Mouse (Mus musculus) forebrain, embryonic 16.5 days (tissue): ENCODE measurements at regions not wholly inside any gene's neighbourhood (a gene's known extent, or its start where the extent isn't known, plus 50 kb on each side); places are given as distances from the start of the nearest gene placed in this dataset.

ENCODE experiments used
- ATAC-seq: fragments of 200-750 bp; cut with Nextera tagmentation; 2 replicates; pipeline ENCODE4 v1.8.0; 2017; ENCODE audit warnings: mild to moderate bottlenecking, moderate library complexity
- H3K27ac ChIP-seq: fragments of 300-500 bp; sonication (generic); 2 replicates; pipeline ENCODE4 v1.5.1; 2014; ENCODE audit warnings: low read length, control low read depth
- H3K27me3 ChIP-seq: fragments of 300-500 bp; sonication (generic); replicated peaks from 2 replicates; pipeline ENCODE4 v1.6.1; 2014; ENCODE audit warnings: low read length; ENCODE audit not compliant: control insufficient read depth, insufficient read depth
- H3K36me3 ChIP-seq: fragments of 300-500 bp; sonication (generic); 2 replicates; pipeline ENCODE4 v1.6.1; 2014; ENCODE audit not compliant: control insufficient read depth, insufficient read depth
- H3K4me1 ChIP-seq: fragments of 300-500 bp; sonication (generic); replicated peaks from 2 replicates; pipeline ENCODE4 v1.6.1; 2014; ENCODE audit warnings: low read length; ENCODE audit not compliant: control insufficient read depth, insufficient read depth
- H3K4me2 ChIP-seq: fragments of 300-500 bp; sonication (generic); 2 replicates; pipeline ENCODE4 v1.6.1; 2014; ENCODE audit warnings: mild to moderate bottlenecking, low read length, control low read depth
- H3K4me3 ChIP-seq: fragments of 300-500 bp; sonication (generic); replicated peaks from 2 replicates; pipeline ENCODE4 v1.5.1; 2014; ENCODE audit warnings: mild to moderate bottlenecking, low read length, control low read depth
- H3K9ac ChIP-seq: fragments of 300-500 bp; sonication (generic); replicated peaks from 2 replicates; pipeline ENCODE4 v1.6.1; 2014; ENCODE audit warnings: low read depth, low read length, control low read depth
- H3K9me3 ChIP-seq: fragments of 300-500 bp; sonication (generic); 2 replicates; pipeline ENCODE4 v1.6.1; 2016; ENCODE audit warnings: low read length; ENCODE audit not compliant: control insufficient read depth
- WGBS: fragments of 180-500 bp; shearing (Covaris S2); extraction: QIAGEN DNeasy Blood & Tissue Kit; methylation state at CpG from one replicate; pipeline ENCODE4 v1.1.7; 2014; 5-methylcytosine and 5-hydroxymethylcytosine counted together

DNA sequence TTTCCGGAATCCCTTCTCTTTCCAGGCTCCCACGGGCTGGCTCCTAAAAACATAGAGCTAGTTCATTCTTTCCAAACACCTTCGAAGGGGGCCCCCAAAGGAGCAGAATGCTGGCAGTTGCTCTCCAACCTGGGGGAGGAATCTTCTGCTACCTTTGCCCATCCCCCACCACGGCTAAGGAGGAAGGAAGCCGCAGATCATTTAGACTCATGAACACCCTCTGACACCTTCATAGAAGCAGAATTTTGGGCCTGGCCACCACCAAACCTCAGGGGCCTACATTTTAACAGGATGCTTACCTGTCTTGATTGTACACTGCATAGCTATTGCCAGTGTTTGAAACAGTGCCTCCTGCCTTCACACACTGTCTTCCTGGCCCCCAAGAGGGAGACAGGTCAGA is 369.3 kb upstream of the Jarid2 start:
- no peak for ATAC-seq
- Histone ChIP-seq H3K4me2 (no peak overlapping the region), H3K27me3 (0 out of 2 replicates have a peak, but pooled peaks cover 2% of the 10 kb centered on the region)

DNA sequence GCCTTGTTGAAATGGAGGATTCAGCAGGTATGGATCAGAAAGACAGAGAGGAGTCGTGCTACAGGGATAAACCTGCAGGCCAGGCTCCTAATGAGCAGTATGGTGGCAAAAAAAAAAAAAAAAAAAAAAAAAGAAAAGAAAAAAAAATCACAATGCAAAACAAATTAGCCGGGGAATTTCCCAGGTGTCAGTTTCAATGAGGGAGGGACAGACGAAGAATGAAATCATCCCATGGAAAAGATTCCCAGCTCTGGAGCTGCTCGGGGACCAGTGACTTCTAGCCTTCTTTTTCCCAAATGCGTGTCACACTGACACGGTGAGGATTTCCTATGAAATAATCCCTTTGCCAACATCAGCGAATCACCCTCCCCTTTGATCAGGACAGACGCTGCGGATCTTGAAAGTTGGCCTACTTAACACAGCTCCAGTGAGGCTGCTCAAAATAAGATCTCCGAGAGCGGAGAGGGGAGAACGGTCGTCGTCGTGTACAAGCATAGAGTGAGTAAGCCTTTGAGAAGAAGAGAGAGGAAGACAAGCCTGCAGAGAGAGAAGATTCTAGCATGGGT is 368.5 kb upstream of the Jarid2 start:
- WGBS, result 44% methylated on average over 15 of the region's 15 CpGs
- no peak for ATAC-seq
- Histone ChIP-seq H3K27me3 (0 out of 2 replicates have a peak, but pooled peaks cover 2% of the 10 kb centered on the region), H3K4me1 (peaks cover 2% of the 10 kb centered on the region; the same call in 1 of the 2 replicates), H3K9ac (no peak overlapping the region), H3K4me3 (no peak overlapping the region), H3K27ac (no peak overlapping the region), H3K4me2 (no peak overlapping the region), H3K9me3 (no peaks in the 10 kb centered on the region), H3K36me3 (no peaks in the 10 kb centered on the region)

More for the DNA sequence above, 369.3 kb upstream of the Jarid2 start:
- no peaks in the 10 kb centered on the region for H3K9me3 ChIP-seq
- WGBS, result 87% methylated on average over 5 of the region's 5 CpGs
- no peak overlapping the region for H3K4me3 ChIP-seq
- no peak overlapping the region for H3K9ac ChIP-seq
- H3K27ac ChIP-seq, result no peak overlapping the region
- peaks cover 10% of the 10 kb centered on the region; the same call in 1 of the 2 replicates for H3K4me1 ChIP-seq
- H3K36me3 ChIP-seq, result no peaks in the 10 kb centered on the region

DNA sequence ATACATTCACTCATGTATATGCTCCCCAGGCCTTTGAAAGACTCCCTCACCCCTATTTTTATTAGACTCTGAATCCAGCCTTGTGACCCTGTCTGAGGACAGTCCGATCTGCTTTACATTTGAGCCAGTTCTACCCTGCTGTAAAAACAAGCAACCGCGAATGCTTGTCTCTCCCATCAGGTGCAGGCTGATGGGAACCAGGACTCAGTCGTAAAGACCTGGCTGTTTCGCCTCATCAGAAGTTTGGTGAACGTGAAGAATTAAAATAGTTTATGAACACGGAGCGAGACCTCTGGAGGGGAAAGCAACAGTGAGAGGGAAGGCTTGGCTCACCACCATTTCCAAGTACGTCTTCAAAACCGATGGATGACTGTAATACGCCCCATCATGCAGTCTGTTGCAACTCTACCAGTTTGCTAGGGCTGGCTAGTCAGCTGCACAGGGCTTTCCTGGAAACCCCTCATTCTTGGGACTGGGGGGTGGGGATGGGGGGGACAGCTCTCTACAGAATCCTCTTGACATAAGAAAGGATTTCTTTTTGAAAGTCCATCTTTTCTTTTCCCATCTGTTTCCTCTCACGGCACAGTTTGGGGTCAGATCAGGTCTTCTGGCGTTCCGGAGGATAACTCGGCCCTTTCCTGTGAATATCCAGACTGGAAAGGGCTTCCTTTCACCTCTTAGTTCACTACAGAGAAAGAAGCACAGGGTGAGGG is 366.8 kb upstream of the Jarid2 start:
- Histone ChIP-seq H3K9me3 (no peaks in the 10 kb centered on the region), H3K4me3 (no peak overlapping the region), H3K4me2 (no peak overlapping the region), H3K36me3 (no peaks in the 10 kb centered on the region), H3K27ac (no peak overlapping the region), H3K9ac (no peak overlapping the region), H3K4me1 (no peaks in the 10 kb centered on the region), H3K27me3 (0 out of 2 replicates have a peak, but pooled peaks cover 2% of the 10 kb centered on the region)
- no peak for ATAC-seq
- 54% methylated on average over 15 of the region's 15 CpGs for WGBS

DNA sequence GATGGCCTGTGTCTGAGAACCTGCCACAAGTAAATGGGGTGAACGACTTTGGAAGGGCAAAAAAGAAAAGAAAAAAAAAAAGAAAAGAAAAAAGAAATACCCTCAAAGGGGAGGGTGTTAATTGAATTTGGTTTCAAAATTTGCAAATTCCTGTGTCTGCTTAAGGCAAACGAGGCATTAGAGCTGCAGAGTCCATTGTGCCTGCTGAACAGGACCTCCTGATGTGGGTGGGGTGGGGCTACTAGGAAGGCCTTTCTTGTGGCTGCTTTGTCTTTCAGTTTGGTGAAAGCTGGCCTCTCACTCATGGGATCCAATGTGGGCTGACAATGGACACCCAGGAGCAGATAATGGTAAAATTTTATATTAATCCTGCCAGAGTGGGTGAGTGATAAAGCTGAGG is 366.3 kb upstream of the Jarid2 start:
- Histone ChIP-seq H3K4me2 (no peak overlapping the region), H3K27me3 (0 out of 2 replicates have a peak, but pooled peaks cover 1% of the 10 kb centered on the region), H3K4me3 (no peak overlapping the region), H3K9ac (no peak overlapping the region), H3K9me3 (no peaks in the 10 kb centered on the region), H3K36me3 (no peaks in the 10 kb centered on the region), H3K27ac (no peak overlapping the region), H3K4me1 (no peaks in the 10 kb centered on the region)
- ATAC-seq, result no peak
- WGBS, result 4% methylated on average over 2 of the region's 2 CpGs

DNA sequence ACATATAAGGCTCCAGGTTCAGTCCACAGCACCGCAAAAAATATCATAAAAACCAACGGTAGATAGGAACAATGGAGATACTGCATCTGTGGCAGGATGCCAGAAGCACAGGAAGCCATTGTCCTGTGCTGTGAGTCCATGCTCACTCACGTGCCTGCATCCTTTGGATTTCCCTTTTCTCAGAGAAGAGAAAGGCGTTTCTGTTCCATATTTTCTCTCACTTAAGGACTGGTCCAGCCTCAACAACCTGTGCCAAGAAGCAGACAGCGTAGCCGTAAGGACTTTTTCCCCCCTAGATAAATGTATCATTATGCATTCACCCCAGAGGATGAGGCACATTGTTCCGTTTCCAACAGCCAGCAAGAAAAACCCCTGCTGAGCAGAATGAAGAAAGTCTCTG is 360.0 kb upstream of the Jarid2 start:
- no peaks in the 10 kb centered on the region for H3K4me1 ChIP-seq
- H3K4me2 ChIP-seq, result no peak overlapping the region
- WGBS, result 49% methylated on average over 7 of the region's 7 CpGs

DNA sequence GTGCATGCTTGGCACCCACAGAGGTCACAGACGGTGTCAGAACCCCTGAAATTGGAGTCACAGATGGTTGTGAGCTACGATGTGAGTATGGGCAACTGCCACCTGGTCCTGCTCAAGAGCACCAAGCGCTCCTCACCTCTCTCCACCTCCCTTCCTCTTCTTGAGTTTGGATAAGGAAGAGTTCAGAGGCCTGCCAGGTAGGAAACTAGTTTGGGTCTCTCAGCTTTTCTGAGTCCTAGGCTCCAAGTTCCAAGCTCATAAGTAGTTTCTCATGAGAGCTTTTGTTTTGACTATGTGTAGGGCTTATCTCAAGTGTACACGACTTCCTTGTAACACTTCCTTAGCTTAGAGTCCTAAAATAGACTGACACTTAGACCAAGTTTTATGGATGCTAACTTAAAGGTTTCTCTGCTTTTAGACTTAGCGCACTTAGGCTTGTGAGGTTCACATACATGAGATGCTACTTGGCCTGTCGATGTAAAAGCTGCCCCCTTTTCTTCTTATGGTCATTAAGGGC is 356.9 kb upstream of the Jarid2 start:
- no peaks in the 10 kb centered on the region for H3K27me3 ChIP-seq
- no peak overlapping the region for H3K9ac ChIP-seq
- no peak for ATAC-seq
- H3K36me3 ChIP-seq, result no peaks in the 10 kb centered on the region
- 91% methylated on average over 6 of the region's 6 CpGs for WGBS
- H3K27ac ChIP-seq, result no peak overlapping the region
- no peak overlapping the region for H3K4me2 ChIP-seq
- H3K4me1 ChIP-seq, result peaks cover 8% of the 10 kb centered on the region; the same call in 1 of the 2 replicates
- no peak overlapping the region for H3K4me3 ChIP-seq
- H3K9me3 ChIP-seq, result no peaks in the 10 kb centered on the region

More for the DNA sequence above, 360.0 kb upstream of the Jarid2 start:
- H3K9me3 ChIP-seq, result no peaks in the 10 kb centered on the region
- no peaks in the 10 kb centered on the region for H3K36me3 ChIP-seq
- no peak overlapping the region for H3K9ac ChIP-seq
- H3K27ac ChIP-seq, result no peak overlapping the region
- no peak for ATAC-seq
- H3K27me3 ChIP-seq, result no peaks in the 10 kb centered on the region
- H3K4me3 ChIP-seq, result no peak overlapping the region

DNA sequence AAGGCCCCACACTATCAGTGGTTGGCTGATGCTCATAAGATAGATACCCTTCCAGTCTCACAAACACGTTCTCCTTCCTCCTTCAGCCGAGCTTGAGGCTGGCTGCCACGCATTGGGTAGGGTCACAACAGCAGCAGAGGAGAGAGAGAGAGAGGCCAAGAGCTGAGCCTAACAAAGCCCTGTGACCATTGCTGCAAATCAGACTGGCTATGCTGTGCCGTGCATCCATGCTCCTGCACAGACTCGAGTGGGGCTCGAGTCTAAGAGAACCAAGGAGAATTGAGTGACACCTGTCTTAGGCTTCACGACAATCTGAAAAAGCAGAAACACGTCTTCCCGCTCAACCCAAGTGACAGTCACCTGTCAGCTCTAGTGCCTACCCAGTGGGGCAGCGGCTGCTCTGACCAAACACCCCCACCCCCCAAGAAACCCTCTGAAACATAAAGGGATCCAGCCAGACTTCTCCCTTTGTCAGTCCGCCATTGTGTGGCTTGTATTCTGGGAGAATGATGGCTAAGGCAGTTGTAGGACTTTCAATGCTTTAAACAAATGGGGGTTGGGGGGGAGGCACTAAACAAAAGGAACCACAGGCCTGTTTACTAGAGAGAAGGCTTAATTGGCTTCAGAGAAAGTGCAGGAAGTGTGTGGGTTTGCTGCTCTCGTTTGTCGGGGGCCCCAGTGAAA is 353.7 kb upstream of the Jarid2 start:
- no peak overlapping the region for H3K4me2 ChIP-seq
- no peaks in the 10 kb centered on the region for H3K36me3 ChIP-seq
- 8% methylated on average over 13 of the region's 13 CpGs for WGBS
- H3K4me3 ChIP-seq, result no peak overlapping the region
- ATAC-seq, result no peak
- H3K27me3 ChIP-seq, result no peaks in the 10 kb centered on the region
- H3K4me1 ChIP-seq, result peaks cover 8% of the 10 kb centered on the region; the same call in 1 of the 2 replicates
- H3K27ac ChIP-seq, result no peak overlapping the region
- no peaks in the 10 kb centered on the region for H3K9me3 ChIP-seq
- H3K9ac ChIP-seq, result no peak overlapping the region

DNA sequence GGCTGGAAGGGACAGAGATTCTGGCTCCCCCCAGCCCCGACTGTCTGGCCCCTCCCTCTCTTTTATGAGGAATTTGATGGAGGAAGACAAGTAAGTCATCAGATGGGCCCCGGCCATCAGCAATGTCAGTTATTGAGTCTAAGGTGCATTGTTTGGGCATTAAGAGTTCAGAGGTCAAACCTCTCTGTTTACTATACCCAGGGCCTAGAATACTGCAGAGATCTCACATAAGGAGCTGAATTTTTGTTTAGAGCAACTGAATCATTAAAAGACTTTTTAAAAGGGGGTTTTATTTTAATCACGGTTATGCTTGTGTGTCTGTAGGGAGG is 353.1 kb upstream of the Jarid2 start:
- no peak for ATAC-seq
- Histone ChIP-seq H3K9me3 (no peaks in the 10 kb centered on the region), H3K4me3 (no peak overlapping the region), H3K36me3 (no peaks in the 10 kb centered on the region), H3K4me2 (no peak overlapping the region), H3K27me3 (no peaks in the 10 kb centered on the region), H3K4me1 (peaks cover 8% of the 10 kb centered on the region; the same call in 1 of the 2 replicates), H3K27ac (no peak overlapping the region), H3K9ac (no peak overlapping the region)
- WGBS, result 5% methylated on average over 3 of the region's 3 CpGs

DNA sequence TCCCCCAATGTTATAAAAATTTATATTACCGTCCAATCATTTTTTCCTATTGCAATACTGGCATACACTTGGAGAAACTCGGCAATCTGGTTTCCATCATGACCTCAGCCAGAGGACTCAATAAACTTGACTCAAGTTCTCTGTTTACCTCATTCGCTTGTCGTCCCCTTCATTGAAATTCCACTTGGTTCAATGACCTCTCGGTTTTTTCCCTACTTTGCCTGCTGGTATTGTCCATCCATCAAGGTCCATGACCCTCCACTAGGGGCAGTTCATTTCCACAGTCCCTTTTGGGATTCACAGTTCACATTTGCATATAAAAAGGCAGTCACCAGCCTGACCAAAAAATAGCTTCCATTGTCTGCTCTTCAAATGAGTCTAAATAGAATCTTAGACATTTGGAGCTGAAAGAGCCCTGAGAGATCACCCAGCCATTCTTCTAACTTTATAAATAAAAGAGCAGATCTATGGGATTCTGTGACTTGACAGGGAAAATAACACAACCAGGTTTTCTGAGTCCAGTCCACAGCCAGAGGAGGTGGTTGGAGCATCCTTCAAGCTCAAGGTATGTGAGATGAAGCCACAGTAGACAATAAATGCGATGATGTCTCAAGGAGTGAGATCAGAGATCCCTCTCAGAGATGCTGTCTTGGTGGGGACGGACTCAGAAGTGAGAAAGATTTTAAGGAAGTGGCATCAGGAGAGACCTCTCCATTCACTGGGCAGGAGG is 347.4 kb upstream of the Jarid2 start:
- 44% methylated on average over 7 of the region's 7 CpGs for WGBS
- Histone ChIP-seq H3K27me3 (no peaks in the 10 kb centered on the region), H3K4me3 (no peak overlapping the region), H3K36me3 (no peaks in the 10 kb centered on the region), H3K27ac (no peak overlapping the region), H3K9ac (no peak overlapping the region), H3K9me3 (no peaks in the 10 kb centered on the region), H3K4me2 (no peak overlapping the region), H3K4me1 (0 out of 2 replicates have a peak, but pooled peaks cover 2% of the 10 kb centered on the region)
- ATAC-seq, result no peak
